Mouse (Mus musculus) heart, adult 2 months (tissue): Measurements from ENCODE around the gene Mmp24. TPM values are rescaled to one million over a fixed set of nuclear protein-coding genes. Genes with fewer than 3 reads are reported as not detected.
A peak's percentile ranks its signal among the peaks of the same experiment; 100 is the strongest.

ENCODE experiments used
- DNase-seq, 2 experiments: peaks; one replicate each; pipeline ENCODE4 v3.0.0; 2021
- H3K27ac ChIP-seq: fragments of 200-600 bp; 2 replicates; pipeline ENCODE4 v1.8.1; 2022
- H3K27me3 ChIP-seq: fragments of 200-500 bp; 2 replicates; pipeline ENCODE4 v1.6.1; 2012; ENCODE audit warnings: mild to moderate bottlenecking, low read length, inconsistent platforms, mixed read lengths; ENCODE audit not compliant: control insufficient read depth, insufficient read depth
- H3K36me3 ChIP-seq: fragments of 200-500 bp; 2 replicates; pipeline ENCODE4 v1.6.1; 2012; ENCODE audit warnings: low read length, inconsistent platforms; ENCODE audit not compliant: control insufficient read depth, insufficient read depth
- H3K4me1 ChIP-seq: fragments of 200-500 bp; 2 replicates; pipeline ENCODE4 v1.6.1; 2011; ENCODE audit warnings: low read length; ENCODE audit not compliant: control insufficient read depth, insufficient read depth
- H3K4me3 ChIP-seq: fragments of 200-600 bp; 2 replicates; pipeline ENCODE4 v1.8.1; 2022
- H3K79me2 ChIP-seq: fragments of 200-500 bp; replicated peaks from 2 replicates; pipeline ENCODE4 v1.6.1; 2012; ENCODE audit warnings: mild to moderate bottlenecking, inconsistent platforms, low read length, moderate library complexity, mixed read lengths; ENCODE audit not compliant: control insufficient read depth, insufficient read depth
- H3K9ac ChIP-seq: fragments of 200-500 bp; 2 replicates; pipeline ENCODE4 v1.6.1; 2012; ENCODE audit warnings: low read depth, mild to moderate bottlenecking, control low read depth, inconsistent platforms, low read length, mixed read lengths
- CTCF ChIP-seq: fragments of 200-600 bp; IDR thresholded peaks from 2 replicates; pipeline ENCODE4 v1.8.1; 2022; ENCODE audit warnings: antibody characterized with exemption, mild to moderate bottlenecking, moderate library complexity
- EP300 ChIP-seq: fragments of 200-500 bp; IDR thresholded peaks from 2 replicates; pipeline ENCODE4 v1.6.1; 2011; ENCODE audit warnings: low read depth, low read length, control low read depth; ENCODE audit not compliant: insufficient read depth
- POLR2A ChIP-seq: fragments of 200-500 bp; IDR thresholded peaks from 2 replicates; pipeline ENCODE4 v1.6.1; 2011; ENCODE audit warnings: mild to moderate bottlenecking, low read depth, low read length, control low read depth; ENCODE audit not compliant: insufficient read depth
- WGBS: fragments of 180-500 bp; shearing (Covaris S2); methylation state at CpG from one replicate; pipeline ENCODE4 v1.1.7; 2018; 5-methylcytosine and 5-hydroxymethylcytosine counted together
- intact Hi-C: fragments of 180-260 bp; cut with DNase I; formaldehyde crosslinking; loops from one replicate; pipeline ENCODE4 v1.15.1; 2025
- polyA plus RNA-seq: library from polyadenylated mRNA; depleted of rRNA; stranded (reverse); fragments of >200 nt; gene quantifications from 2 replicates; pipeline ENCODE4 v1.2.3, GENCODE M21; 2012
- total RNA-seq, 2 experiments: library from RNA; stranded (reverse); gene quantifications; 2 replicates each; pipeline ENCODE4 v1.2.3; 2021

The Mmp24 gene
- total and polyA plus RNA-seq, 3 experiments = not detected

DNA sequence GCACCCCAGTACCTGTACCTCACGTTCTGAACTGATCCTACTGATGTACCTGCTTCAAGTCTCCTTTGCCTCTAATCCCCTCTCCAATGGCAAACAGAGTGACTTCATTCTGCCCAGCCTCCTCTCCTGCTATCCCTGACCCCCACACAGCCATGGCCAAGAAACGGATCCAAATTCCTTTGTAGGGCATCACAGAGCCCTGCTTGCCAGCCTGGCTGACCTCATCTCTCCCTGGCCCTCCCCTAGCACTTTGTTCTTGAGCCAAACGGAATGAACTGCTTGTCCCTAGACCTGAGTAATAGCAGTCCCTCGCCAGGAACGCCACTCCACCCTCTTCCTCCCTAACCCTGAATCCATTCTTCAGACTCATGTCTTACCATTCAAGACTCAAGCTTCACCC lies 31.4 kb downstream of the Mmp24 start:
- no peaks in the 10 kb centered on the region for H3K36me3 ChIP-seq

DNA sequence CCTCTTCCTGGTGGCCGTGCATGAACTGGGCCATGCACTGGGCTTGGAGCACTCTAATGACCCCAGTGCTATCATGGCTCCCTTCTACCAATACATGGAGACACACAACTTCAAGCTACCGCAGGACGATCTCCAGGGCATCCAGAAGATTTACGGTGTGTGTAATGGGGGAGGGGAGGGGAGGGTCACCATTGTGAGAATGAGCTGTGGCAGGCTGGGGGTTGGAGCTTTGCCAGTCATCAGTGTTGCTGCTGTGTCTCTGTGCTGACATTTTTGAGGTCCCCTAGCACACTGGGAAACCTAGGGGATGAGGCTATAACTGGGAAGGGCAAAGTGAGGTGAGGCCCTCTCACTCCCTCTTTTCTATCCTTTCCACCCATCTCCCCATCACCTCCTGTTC lies 32.3 kb downstream of the Mmp24 start:
- H3K4me1 ChIP-seq = peaks cover 6% of the 10 kb centered on the region; the same call in 1 of the 2 replicates
- H3K79me2 ChIP-seq = no peaks in the 10 kb centered on the region
- 82% methylated on average over 4 of the region's 4 CpGs for WGBS
- no peak for DNase-seq
- no peak for TF ChIP-seq CTCF
- TF ChIP-seq POLR2A = no peak
- TF ChIP-seq EP300 = no peak
- intact Hi-C loops = no loop called here
- H3K4me3 ChIP-seq = no peak overlapping the region
- H3K9ac ChIP-seq = no peak overlapping the region
- H3K27ac ChIP-seq = no peak overlapping the region
- H3K36me3 ChIP-seq = no peaks in the 10 kb centered on the region
- no peaks in the 10 kb centered on the region for H3K27me3 ChIP-seq

More for the DNA sequence above, 31.4 kb downstream of the Mmp24 start:
- peak; percentile 49 to 73 for DNase-seq
- Histone ChIP-seq H3K79me2 (no peaks in the 10 kb centered on the region), H3K27ac (no peak overlapping the region), H3K4me3 (no peak overlapping the region), H3K27me3 (no peaks in the 10 kb centered on the region), H3K4me1 (peaks cover 6% of the 10 kb centered on the region; the same call in 1 of the 2 replicates), H3K9ac (no peak overlapping the region)
- 38% methylated on average over 5 of the region's 5 CpGs for WGBS
- 0 out of 2 replicates have a peak, but pooled peaks have one; percentile 47 for TF ChIP-seq EP300
- TF ChIP-seq CTCF = no peak
- intact Hi-C loops = no loop called here

DNA sequence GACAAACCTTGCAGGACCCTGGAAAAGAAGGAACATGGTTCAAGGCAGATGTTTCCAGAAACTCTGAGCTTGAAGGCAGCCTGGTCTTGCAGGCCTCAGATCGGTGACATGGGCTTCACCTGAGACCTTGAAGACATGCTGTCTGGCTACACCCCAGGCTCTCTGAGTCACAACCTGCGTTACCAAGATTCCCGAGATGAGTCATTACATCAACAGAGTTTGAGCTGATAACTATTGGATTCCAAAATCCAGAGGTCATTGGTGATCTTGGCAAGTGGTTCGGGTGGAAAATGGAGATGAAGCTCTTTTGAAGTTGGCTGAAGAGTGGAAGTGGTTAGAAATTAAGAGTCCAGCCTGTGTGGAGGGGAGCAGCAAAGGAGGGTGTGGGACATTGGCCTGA lies 34.5 kb downstream of the Mmp24 start:
- DNase-seq = no peak
- no peaks in the 10 kb centered on the region for H3K27me3 ChIP-seq
- no peaks in the 10 kb centered on the region for H3K36me3 ChIP-seq
- no peak overlapping the region for H3K27ac ChIP-seq
- H3K79me2 ChIP-seq = no peaks in the 10 kb centered on the region
- no peak overlapping the region for H3K9ac ChIP-seq
- H3K4me3 ChIP-seq = no peak overlapping the region
- WGBS = 55% methylated on average over 4 of the region's 4 CpGs
- H3K4me1 ChIP-seq = peaks cover 6% of the 10 kb centered on the region; the same call in 1 of the 2 replicates
- intact Hi-C loops = no loop called here
- no peak for TF ChIP-seq CTCF
- TF ChIP-seq POLR2A = no peak
- no peak for TF ChIP-seq EP300

DNA sequence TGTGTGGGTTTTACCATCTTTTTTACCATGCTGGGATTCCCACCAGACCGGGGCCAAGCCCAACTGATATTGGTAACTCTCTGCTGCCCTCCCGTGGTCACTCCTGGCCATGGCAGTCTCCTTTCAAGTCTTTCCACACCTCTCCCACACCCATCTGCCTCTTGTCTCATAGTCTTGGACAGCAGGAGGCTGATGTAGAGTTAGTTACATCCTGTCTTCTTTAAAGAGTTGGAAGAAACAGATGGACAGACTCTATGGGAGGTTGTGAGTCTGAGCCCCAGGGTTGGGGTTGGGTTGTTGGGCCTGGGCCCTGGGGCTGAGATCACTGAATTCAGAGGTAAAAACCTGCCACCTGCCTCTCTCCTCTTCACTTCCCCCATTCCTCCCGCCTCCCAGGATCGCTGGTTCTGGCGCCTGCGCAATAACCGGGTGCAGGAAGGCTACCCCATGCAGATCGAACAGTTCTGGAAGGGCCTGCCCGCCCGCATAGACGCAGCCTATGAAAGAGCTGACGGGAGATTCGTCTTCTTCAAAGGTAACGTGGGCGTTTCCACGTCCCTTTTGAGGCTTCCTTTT lies 36.8 kb downstream of the Mmp24 start:
- intact Hi-C loops = no loop called here
- WGBS = 49% methylated on average over 16 of the region's 16 CpGs
- Histone ChIP-seq H3K27ac (no peak overlapping the region), H3K27me3 (no peaks in the 10 kb centered on the region), H3K9ac (no peak overlapping the region), H3K79me2 (no peaks in the 10 kb centered on the region), H3K36me3 (no peaks in the 10 kb centered on the region), H3K4me3 (no peak overlapping the region), H3K4me1 (no peaks in the 10 kb centered on the region)
- no peak for TF ChIP-seq POLR2A
- TF ChIP-seq CTCF = peak; percentile 96
- 0 out of 2 replicates have a peak, but pooled peaks have one; percentile 69 for TF ChIP-seq EP300
- peak; percentile 63 to 81 for DNase-seq

DNA sequence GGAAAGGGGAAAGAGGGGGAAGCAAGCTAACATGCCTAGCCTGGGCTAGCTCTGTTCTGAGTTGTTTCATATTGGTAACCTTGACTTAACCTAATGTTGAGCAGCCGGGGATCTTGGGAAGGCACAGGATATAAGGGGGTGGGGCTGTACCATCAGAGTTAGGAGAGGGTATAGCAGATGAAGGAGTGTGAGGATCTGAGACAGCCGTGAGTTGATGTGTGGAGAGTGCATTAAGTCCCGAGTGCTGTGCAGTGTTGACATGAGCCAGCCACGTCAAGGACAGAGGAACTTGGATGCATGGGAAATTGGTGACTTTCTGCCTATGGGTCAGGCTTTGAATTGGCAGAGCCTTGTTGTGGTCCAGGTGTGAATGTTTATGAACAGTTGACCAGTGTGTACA lies 37.5 kb downstream of the Mmp24 start:
- no peak for DNase-seq
- no peaks in the 10 kb centered on the region for H3K4me1 ChIP-seq
- no peak overlapping the region for H3K27ac ChIP-seq
- no peak overlapping the region for H3K4me3 ChIP-seq
- no peak overlapping the region for H3K9ac ChIP-seq
- intact Hi-C loops = no loop called here
- H3K79me2 ChIP-seq = no peaks in the 10 kb centered on the region
- H3K27me3 ChIP-seq = no peaks in the 10 kb centered on the region
- WGBS = 70% methylated on average over 4 of the region's 4 CpGs
- H3K36me3 ChIP-seq = no peaks in the 10 kb centered on the region
- TF ChIP-seq EP300 (no peak), CTCF (no peak), POLR2A (no peak)

DNA sequence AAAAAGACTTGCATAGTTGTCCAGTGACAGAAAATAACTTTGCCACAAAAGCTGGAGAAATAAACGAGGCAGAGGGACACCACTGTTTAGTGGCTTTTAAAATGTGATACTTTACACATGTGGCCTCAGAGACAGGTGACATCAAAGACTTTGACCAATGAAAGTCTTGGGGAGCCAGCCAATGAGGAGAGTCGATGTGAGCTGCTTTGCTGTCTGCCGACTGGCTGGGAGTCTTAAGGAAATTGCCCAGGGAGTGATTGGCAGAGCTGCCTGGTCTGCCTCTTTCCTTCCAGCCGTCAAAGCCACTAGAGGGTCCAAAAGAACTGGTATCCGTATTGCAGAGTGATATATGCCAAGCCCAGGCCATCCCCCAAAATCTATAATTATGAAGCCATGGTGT lies 39.7 kb downstream of the Mmp24 start:
- no peak for DNase-seq
- no peak overlapping the region for H3K4me3 ChIP-seq
- H3K9ac ChIP-seq = no peak overlapping the region
- no peak for TF ChIP-seq POLR2A
- TF ChIP-seq CTCF = no peak
- no peak for TF ChIP-seq EP300
- H3K4me1 ChIP-seq = no peaks in the 10 kb centered on the region
- intact Hi-C loops = loop anchor here (5.0 kb wide), 2 partner anchors 88 to 123 kb away; partner anchors contain the start of genes Edem2 and Trpc4ap
- WGBS = 31% methylated on average over 5 of the region's 5 CpGs
- H3K79me2 ChIP-seq = no peaks in the 10 kb centered on the region
- H3K27ac ChIP-seq = no peak overlapping the region
- no peaks in the 10 kb centered on the region for H3K36me3 ChIP-seq
- H3K27me3 ChIP-seq = no peaks in the 10 kb centered on the region
